Mouse (Mus musculus): Measurements from ENCODE around the gene Tuba1a.
"Not testable (repeated sequence)": the region's sequence is repeated elsewhere in the genome, so short reads cannot be mapped to it uniquely, and the experiment has no call there.

GRCm38 (mm10) chr15:98951122-98952062, 2.1 kb downstream of the Tuba1a start:
- TF ChIP-seq POLR2A (IDR thresholded peaks at IDR 0.05; ENCODE audit: low read depth, low read length); CTCF (IDR thresholded peaks at IDR 0.05; ENCODE audit: extremely low read depth, insufficient read depth, insufficient read length, insufficient replicate concordance): not testable (repeated sequence)
